Mouse (Mus musculus): ENCODE results near the gene Mindy1.

The Mindy1 gene

GRCm38 (mm10) chr3:95292899-95293298 lies 11.8 kb downstream of the Mindy1 start:
- DNase-seq (ENCODE audit: extremely low read depth, low read depth) = no peak

- no peak for DNase-seq (ENCODE audit: extremely low read depth, low read depth)
Measured at GRCm38 (mm10) chr3:95293537-95293936, 12.4 kb downstream of the Mindy1 start.

DNA sequence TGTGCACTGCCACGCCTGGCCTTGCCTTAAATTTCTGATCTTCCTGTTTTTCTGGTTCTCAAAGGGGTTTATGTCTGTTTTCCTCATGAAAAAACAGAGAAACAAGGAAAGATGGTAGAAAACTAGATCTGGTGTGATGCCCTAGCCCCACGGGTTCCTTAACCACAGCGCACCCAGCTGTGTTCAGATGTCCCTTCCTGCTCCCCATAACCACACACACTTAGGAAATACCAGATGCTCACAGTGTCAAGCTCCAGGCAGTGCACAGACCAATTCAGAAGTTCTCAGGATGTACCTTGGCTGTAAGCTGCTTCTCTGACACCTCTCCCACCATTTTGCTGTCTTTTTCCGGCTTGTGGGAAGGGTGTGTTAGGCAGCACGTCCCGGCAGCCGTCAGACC lies 13.2 kb downstream of the Mindy1 start:
- no peak for DNase-seq (ENCODE audit: extremely low read depth, low read depth)

- DNase-seq (ENCODE audit: extremely low read depth, low read depth) = no peak
Measured at GRCm38 (mm10) chr3:95294718-95295117, 13.6 kb downstream of the Mindy1 start.

DNA sequence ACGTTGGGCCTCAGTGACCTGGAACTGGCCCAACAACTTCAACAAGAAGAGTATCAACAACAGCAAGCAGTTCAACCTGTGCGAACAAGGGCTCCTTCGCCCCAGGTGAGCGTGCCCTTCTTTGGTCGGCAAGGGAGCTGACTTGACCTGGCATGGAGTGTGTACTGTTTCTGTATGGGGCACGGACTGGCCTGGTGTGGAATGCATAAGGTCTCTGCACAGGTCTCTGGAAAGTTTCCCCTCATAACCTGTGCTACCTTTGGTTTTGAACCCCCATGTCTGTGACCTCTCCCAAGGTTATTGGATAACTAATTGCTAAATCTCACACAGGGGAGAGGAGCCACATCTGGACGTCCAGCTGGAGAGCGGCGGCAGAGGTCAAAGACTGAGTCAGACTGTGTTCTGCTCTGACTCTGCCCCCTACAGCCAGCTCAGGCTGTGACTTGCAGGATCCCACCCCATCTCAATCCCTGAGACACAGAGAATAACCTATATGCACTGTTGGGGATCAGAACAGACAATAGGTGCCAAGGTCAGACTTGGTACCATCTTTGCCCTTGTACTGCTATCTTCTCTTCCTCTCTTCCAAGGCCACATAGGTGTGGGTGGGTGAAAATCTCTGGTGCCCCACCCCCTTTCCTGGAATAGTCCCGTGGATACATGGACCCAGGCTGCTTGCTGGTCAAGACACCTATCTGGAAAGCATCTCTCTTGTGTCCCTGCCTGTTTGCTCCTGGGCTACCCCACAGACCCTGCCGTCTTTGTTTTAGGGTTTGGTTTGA lies 14.4 kb downstream of the Mindy1 start:
- DNase-seq (ENCODE audit: extremely low read depth, low read depth) = no peak

DNA sequence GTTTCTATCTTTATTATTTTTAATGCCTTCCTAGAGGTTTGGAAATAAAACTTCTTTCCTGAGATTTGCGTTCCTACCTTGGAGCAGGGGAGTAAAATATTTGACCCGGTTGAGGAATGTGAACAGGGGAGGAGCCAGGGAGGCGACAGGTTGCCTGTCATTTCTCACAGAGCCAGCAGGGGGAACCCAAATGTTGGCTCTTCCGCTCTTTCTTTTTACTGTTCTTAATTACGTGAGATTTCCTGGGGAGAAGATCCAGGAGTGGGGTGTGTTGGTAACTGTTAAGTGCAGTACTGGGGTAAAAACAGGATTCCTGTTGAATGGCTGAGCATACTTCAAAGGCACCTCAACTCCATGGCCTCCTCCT lies 14.9 kb downstream of the Mindy1 start:
- no peak for DNase-seq (ENCODE audit: extremely low read depth, low read depth)

GRCm38 (mm10) chr3:95298018-95298417 lies 16.9 kb downstream of the Mindy1 start:
- DNase-seq (ENCODE audit: extremely low read depth, low read depth) = no peak

- no peak for DNase-seq (ENCODE audit: extremely low read depth, low read depth)
Measured at GRCm38 (mm10) chr3:95301204-95301796, 20.2 kb downstream of the Mindy1 start.

DNA sequence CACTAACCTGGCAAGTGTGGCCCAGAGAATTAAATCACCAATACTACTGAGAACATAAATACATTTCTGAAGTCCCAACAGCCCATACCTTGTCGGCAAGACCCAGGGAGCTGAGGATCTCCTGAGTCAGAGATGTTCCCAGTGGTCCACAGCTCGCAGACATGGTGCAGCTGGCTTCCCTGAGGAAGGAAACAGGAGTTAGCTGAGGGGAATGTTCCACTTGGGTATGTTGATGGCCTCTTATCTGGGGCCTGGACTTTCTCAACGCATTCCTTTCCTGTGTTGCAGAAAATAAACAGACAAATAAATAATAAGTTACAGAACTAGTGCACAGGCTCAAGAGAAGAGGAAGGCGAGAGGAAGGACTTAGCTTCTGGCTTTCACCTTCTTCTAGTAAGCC lies 25.1 kb downstream of the Mindy1 start:
- no peak for DNase-seq (ENCODE audit: extremely low read depth, low read depth)

GRCm38 (mm10) chr3:95307100-95307499 lies 26.0 kb downstream of the Mindy1 start, which contains the start of gene Anxa9:
Gene Anxa9 (minus strand): TSS chr3:95307176.
- no peak for DNase-seq (ENCODE audit: extremely low read depth, low read depth)

GRCm38 (mm10) chr3:95310496-95310895 lies 29.4 kb downstream of the Mindy1 start:
- peak; percentile 74 for DNase-seq (ENCODE audit: extremely low read depth, low read depth)

GRCm38 (mm10) chr3:95310968-95311882 lies 30.1 kb downstream of the Mindy1 start:
- peak; percentile 96 for DNase-seq (ENCODE audit: extremely low read depth, low read depth)

DNA sequence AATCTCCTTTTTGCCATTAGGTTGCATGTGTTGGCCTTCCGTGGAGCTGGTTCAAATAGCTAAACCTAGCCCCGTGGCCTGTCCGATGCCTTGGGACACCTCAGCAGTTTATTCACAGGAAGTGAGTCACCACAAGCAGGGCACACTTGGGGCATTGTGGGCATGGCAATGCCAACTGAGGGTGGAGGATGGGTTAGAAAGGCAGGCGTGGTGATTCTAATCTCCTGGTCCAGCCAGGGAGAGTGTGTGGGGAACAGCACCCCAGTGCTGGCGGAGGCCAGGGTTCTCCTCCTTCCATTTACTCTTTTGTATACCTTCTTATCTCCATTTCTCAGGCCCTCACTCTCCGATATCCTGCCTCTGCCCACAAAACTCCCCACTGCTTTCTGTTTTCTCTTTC lies 31.5 kb downstream of the Mindy1 start:
- peak; percentile 99 for DNase-seq (ENCODE audit: extremely low read depth, low read depth)

GRCm38 (mm10) chr3:95313476-95313875 lies 32.3 kb downstream of the Mindy1 start:
- peak; percentile 82 for DNase-seq (ENCODE audit: extremely low read depth, low read depth)

- no peak for DNase-seq (ENCODE audit: extremely low read depth, low read depth)
Measured at GRCm38 (mm10) chr3:95314075-95314474, 32.9 kb downstream of the Mindy1 start.

DNA sequence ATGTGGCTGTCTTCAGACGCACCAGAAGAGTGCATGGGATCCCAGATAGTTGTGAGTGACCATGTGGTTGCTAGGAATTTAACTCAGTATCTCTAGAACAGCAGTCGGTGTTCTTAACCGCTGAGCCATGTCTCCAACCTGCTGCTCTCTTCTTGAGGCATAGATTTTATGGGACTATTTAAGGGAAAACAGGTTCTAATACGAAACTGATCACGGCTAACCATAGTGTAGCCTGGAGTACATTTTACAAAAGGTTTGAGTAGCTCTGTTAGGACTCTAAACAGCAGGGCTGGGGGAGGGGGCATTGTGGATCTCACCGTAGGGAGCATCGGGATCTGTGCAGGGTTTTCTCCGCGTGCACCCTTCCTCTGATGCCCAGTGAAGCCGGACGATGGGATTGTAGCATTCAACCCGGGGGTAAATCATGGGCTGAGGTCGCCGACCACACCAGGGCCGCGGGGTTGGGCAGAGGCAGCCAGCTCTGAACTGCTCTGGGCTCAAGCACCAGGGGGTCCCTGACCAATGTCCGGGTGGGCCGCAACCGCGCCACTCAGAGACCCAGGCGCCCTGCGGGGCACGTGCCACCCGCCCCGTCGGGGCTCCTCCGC lies 33.4 kb downstream of the Mindy1 start, which contains the start of gene Cers2:
Cers2 (plus strand) TSS at position 306 of the 608 bp plus-strand sequence.
- peak; percentile 61 for DNase-seq (ENCODE audit: extremely low read depth, low read depth)

DNA sequence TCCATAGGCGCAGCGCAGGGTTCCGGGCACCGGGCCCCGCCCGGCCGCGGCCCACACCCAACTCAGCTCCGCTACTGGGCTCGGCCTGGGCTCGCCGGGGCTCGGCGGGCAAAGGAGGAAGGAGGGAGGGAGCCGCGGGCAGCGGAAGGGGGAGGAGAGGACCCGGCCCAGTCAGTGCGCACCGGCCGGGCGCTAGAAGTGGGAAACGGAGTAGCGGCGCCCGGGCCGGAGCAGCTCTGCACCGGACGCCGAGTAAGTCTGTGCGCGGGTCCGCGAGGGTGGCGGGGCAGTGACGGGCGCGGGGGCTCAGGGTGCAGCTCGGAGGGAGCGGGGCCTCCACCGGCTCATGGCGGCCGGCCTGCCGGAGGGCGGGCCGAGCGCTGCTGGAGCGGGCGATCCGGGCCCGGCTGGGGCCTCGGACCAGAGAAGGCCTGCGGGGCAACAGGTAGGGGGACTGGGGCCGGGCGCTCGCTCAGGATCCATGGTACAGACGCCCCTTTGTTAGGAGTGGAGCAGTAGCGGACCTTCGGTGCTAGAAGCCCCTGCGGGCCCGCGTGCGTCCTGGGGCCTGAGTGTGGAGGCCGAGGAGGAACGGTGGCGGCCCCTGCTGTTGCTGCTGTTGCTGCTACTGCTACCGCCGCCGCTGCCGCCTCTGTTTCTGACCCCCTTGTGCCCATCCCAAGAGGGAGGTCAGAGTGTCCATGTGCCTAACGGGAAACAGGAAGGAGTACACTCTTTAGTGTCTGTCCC lies 34.1 kb downstream of the Mindy1 start:
- DNase-seq (ENCODE audit: extremely low read depth, low read depth) = peak; percentile 73

GRCm38 (mm10) chr3:95315844-95316550 lies 34.9 kb downstream of the Mindy1 start:
- peak; percentile 76 for DNase-seq (ENCODE audit: extremely low read depth, low read depth)

DNA sequence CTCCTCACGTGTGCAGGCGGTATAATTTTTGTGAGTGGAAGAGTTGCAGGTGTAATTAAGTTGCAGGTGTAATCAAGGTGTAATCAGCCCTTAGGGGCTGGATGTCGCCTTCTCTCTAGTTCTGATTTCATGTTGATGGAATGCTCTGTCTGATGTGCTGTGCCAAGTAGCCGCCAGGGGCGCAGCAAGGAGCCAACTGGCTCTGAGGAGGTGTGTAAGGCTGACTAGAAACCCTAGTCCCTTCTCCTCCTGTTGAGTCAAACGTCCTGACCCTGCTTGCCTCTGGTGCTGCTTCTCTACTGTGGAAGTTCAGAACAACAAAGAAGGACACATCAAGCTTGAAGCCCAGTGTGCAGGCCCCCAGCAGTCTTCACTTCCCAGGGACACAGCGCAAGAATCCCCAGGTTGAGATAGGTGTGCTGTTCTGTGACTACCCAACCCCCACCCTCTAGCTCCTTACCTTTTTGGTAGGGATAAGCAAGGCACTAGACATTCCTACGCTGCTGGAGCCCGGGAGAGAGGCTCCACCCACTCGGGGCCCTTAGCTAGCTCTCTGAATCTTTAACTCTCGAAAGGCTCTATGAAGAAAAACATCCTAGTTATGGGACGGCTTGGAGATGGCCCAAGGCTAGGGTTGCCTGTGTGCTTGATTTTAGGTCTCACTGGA lies 36.4 kb downstream of the Mindy1 start:
- peak; percentile 67 for DNase-seq (ENCODE audit: extremely low read depth, low read depth)

GRCm38 (mm10) chr3:95318548-95318947 lies 37.4 kb downstream of the Mindy1 start:
- DNase-seq (ENCODE audit: extremely low read depth, low read depth) = no peak

Measured in MEL-GATA-1-ER (cell line).